Mouse (Mus musculus): ENCODE data around the gene Dydc2.
"Not testable (repeated sequence)": the region's sequence is repeated elsewhere in the genome, so short reads cannot be mapped to it uniquely, and the experiment has no call there.

Dydc2 gene

GRCm38 (mm10) chr14:41069108-41069507 is at the start of gene Dydc2:
Gene Dydc2 (minus strand): TSS chr14:41069208.
- no peak for DNase-seq (ENCODE audit: low read depth)

- no peak for DNase-seq (ENCODE audit: low read depth)
These were observed 47.3 kb upstream of the Dydc2 start for GRCm38 (mm10) chr14:41116271-41116670.

- no peak for DNase-seq (ENCODE audit: low read depth)
These were observed 43.9 kb upstream of the Dydc2 start for GRCm38 (mm10) chr14:41112944-41113343.

- no peak for DNase-seq (ENCODE audit: low read depth)
These were observed 42.1 kb upstream of the Dydc2 start for GRCm38 (mm10) chr14:41111031-41111668.

GRCm38 (mm10) chr14:41104853-41105444 is 35.9 kb upstream of the Dydc2 start, which contains the start of gene Mat1a:
Gene Mat1a (plus strand): TSS chr14:41105035.
- peak; percentile 4 for DNase-seq (ENCODE audit: low read depth)

- no peak for DNase-seq (ENCODE audit: low read depth)
These were observed 33.3 kb upstream of the Dydc2 start for GRCm38 (mm10) chr14:41102269-41102668.

- DNase-seq (ENCODE audit: low read depth), result no peak
These were observed 32.2 kb upstream of the Dydc2 start for GRCm38 (mm10) chr14:41101242-41101641.

GRCm38 (mm10) chr14:41100712-41101111 is 31.7 kb upstream of the Dydc2 start:
- DNase-seq (ENCODE audit: low read depth), result no peak

- DNase-seq (ENCODE audit: low read depth), result peak; percentile 23
These were observed 29.7 kb upstream of the Dydc2 start for GRCm38 (mm10) chr14:41098726-41099125.

GRCm38 (mm10) chr14:41096296-41096860 is 27.4 kb upstream of the Dydc2 start:
- DNase-seq (ENCODE audit: low read depth), result no peak

- peak; percentile 49 for DNase-seq (ENCODE audit: low read depth)
These were observed 25.1 kb upstream of the Dydc2 start for GRCm38 (mm10) chr14:41094114-41094513.

GRCm38 (mm10) chr14:41090777-41091176 is 21.8 kb upstream of the Dydc2 start:
- peak; percentile 53 for DNase-seq (ENCODE audit: low read depth)

GRCm38 (mm10) chr14:41087509-41087908 is 18.5 kb upstream of the Dydc2 start:
- DNase-seq (ENCODE audit: low read depth), result peak; percentile 41

GRCm38 (mm10) chr14:41082408-41082807 is 13.4 kb upstream of the Dydc2 start:
- DNase-seq (ENCODE audit: low read depth), result no peak

- DNase-seq (ENCODE audit: low read depth), result no peak
These were observed 3.9 kb upstream of the Dydc2 start for GRCm38 (mm10) chr14:41072944-41073275.

- peak; percentile 38 for DNase-seq (ENCODE audit: low read depth)
These were observed 3.4 kb upstream of the Dydc2 start, which contains the start of gene Dydc1 for GRCm38 (mm10) chr14:41072229-41072943. Gene Dydc1 (plus strand): TSS chr14:41072911.

- DNase-seq (ENCODE audit: low read depth), result no peak
These were observed 1.3 kb upstream of the Dydc2 start for GRCm38 (mm10) chr14:41070343-41070742.

- no peak for DNase-seq (ENCODE audit: low read depth)
These were observed 2.6 kb downstream of the Dydc2 start for GRCm38 (mm10) chr14:41066416-41066815.

- no peak for DNase-seq (ENCODE audit: low read depth)
These were observed 3.8 kb downstream of the Dydc2 start for GRCm38 (mm10) chr14:41065168-41065567.

- not testable (repeated sequence) for DNase-seq (ENCODE audit: low read depth)
These were observed 15.8 kb downstream of the Dydc2 start for GRCm38 (mm10) chr14:41053190-41053589.

- DNase-seq (ENCODE audit: low read depth), result peak; percentile 68
These were observed 16.5 kb downstream of the Dydc2 start for GRCm38 (mm10) chr14:41052481-41052880.

GRCm38 (mm10) chr14:41050471-41050870 is 18.5 kb downstream of the Dydc2 start:
- DNase-seq (ENCODE audit: low read depth), result no peak

- no peak for DNase-seq (ENCODE audit: low read depth)
These were observed 21.6 kb downstream of the Dydc2 start for GRCm38 (mm10) chr14:41047402-41047801.

All from NIH3T3 (cell line).